Comparison of ENCODE assay signal across 17 mouse cellular contexts in the genomic region with DNA sequence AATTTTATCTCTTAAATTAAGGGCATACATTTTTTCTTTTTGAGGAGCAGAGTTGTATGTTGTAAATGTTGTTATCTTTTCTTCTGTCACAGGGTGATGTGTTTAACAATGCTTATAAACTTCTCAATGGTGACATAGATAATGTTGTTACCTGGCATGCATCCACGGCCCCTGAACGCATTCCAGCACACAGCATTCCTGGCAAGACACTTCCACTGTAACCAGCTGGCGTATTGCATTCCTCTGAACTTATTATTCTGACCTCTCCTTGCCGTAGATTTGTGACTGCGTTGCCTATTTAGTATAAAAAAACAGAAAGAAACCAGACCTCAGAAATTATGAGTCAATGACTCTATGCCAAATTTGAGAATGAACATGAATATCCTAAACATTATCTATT. TPM values are rescaled to one million over a fixed set of nuclear protein-coding genes. Genes with fewer than 3 reads are reported as not detected.
DNase-seq lines count a peak whose midpoint lies in the region; ATAC-seq lines count a peak whose summit lies in the region.
"Had no signal": no experiment of that assay in that cellular context is flagged by ENCODE, and none has a peak within 500 bp of the region (broad histone marks: within the 10 kb centered on the region; RNA-seq: fewer than 3 reads in every experiment).

No protein-coding gene starts in this region.

- ATAC-seq in cerebellum, adult (ENCODE audit: insufficient number of reproducible peaks, low FRiP score, low TSS enrichment): peak; percentile 83
- ATAC-seq: activated CD4-positive, CD25-positive, alpha-beta regulatory T cell, adult 4 months; intestine, postnatal 0 days had no signal

- peak; percentile 6 for DNase-seq in kidney, postnatal 10 days
- no peak for DNase-seq in kidney, postnatal 36 days
- DNase-seq in NIH3T3 (ENCODE audit: low read depth): peak; percentile 5
- peak; percentile 93 to 94 for DNase-seq in cerebellum, postnatal 14 days
- no peak for DNase-seq in right cerebral cortex, postnatal 4 days
- no peak for DNase-seq in spleen, postnatal 14 days (ENCODE audit: low spot score in 2 of 2)
- DNase-seq in adrenal gland, adult 18-20 months (ENCODE audit: low spot score in 2 of 2): no peak
- DNase-seq: kidney, postnatal 14 days; lung, postnatal 10 days; thymus, postnatal 14 days had no signal

RNA-seq across cellular contexts. Expression of a gene that starts 17.0 kb away (rescaled TPM):
- not detected for total RNA-seq in adrenal gland, adult 18-20 months (2021)
- total RNA-seq: common myeloid progenitor, adult 5-6 weeks; gastrocnemius, postnatal 4 days; layer of hippocampus, postnatal 14 days; left cerebral cortex, postnatal 36 days had no signal

Comparison
In these comparisons a context has a peak if more than half of its experiments do, and no peak if none do; other contexts are left out.
1. DNase-seq: peak in kidney, postnatal 10 days (single experiment), NIH3T3 (single experiment) and cerebellum, postnatal 14 days (2 of 2); none in kidney, postnatal 36 days (0 of 2), right cerebral cortex, postnatal 4 days (single experiment), spleen, postnatal 14 days (0 of 2) and adrenal gland, adult 18-20 months (0 of 2).